Mouse (Mus musculus) liver, embryonic 13.5 days (tissue): ENCODE measurements around the gene Zfp12. TPM values are rescaled to one million over a fixed set of nuclear protein-coding genes. Genes with fewer than 3 reads are reported as not detected.
"Not testable (repeated sequence)": the region's sequence is repeated elsewhere in the genome, so short reads cannot be mapped to it uniquely, and the experiment has no call there.

ENCODE experiments used
- ATAC-seq: fragments of 200-750 bp; cut with Nextera tagmentation; 2 replicates; pipeline ENCODE4 v1.8.0; 2017; ENCODE audit warnings: low read depth, mild to moderate bottlenecking, moderate number of reproducible peaks, moderate library complexity
- DNase-seq: peaks from one replicate; pipeline ENCODE4 v3.0.0; 2022
- H3K27ac ChIP-seq: fragments of 300-500 bp; sonication (generic); 2 replicates; pipeline ENCODE4 v1.5.1; 2015; ENCODE audit warnings: moderate library complexity, mild to moderate bottlenecking, inconsistent platforms
- H3K27me3 ChIP-seq: fragments of 300-500 bp; sonication (generic); 2 replicates; pipeline ENCODE4 v1.6.1; 2015; ENCODE audit warnings: mild to moderate bottlenecking, inconsistent platforms
- H3K36me3 ChIP-seq: fragments of 300-500 bp; sonication (generic); 2 replicates; pipeline ENCODE4 v1.6.1; 2015; ENCODE audit warnings: mild to moderate bottlenecking, inconsistent platforms
- H3K4me1 ChIP-seq: fragments of 300-500 bp; sonication (generic); replicated peaks from 2 replicates; pipeline ENCODE4 v1.6.1; 2015; ENCODE audit warnings: inconsistent platforms
- H3K4me2 ChIP-seq: fragments of 300-500 bp; sonication (generic); 2 replicates; pipeline ENCODE4 v1.6.1; 2015; ENCODE audit warnings: inconsistent platforms, mild to moderate bottlenecking, moderate library complexity
- H3K4me3 ChIP-seq: fragments of 300-500 bp; sonication (generic); replicated peaks from 2 replicates; pipeline ENCODE4 v1.5.1; 2015; ENCODE audit warnings: mild to moderate bottlenecking, inconsistent platforms
- H3K9ac ChIP-seq: fragments of 300-500 bp; sonication (generic); 2 replicates; pipeline ENCODE4 v1.6.1; 2015; ENCODE audit warnings: mild to moderate bottlenecking, inconsistent platforms
- H3K9me3 ChIP-seq: fragments of 300-500 bp; sonication (generic); replicated peaks from 2 replicates; pipeline ENCODE4 v1.6.1; 2016; ENCODE audit warnings: inconsistent platforms
- WGBS: fragments of 180-500 bp; shearing (Covaris S2); methylation state at CpG from one replicate; pipeline ENCODE4 v1.1.7; 2015; ENCODE audit not compliant: insufficient replicate concordance; 5-methylcytosine and 5-hydroxymethylcytosine counted together
- polyA plus RNA-seq: library from polyadenylated mRNA; unstranded; fragments of >200 nt; fragmentation: Nextera tagmentation; extraction: Ambion mirVana; gene quantifications from 2 replicates; pipeline ENCODE4 v1.2.1, GENCODE M21; 2015

Gene Zfp12
- polyA plus RNA-seq: 2.2 and 3.1 TPM in 2 replicates

DNA sequence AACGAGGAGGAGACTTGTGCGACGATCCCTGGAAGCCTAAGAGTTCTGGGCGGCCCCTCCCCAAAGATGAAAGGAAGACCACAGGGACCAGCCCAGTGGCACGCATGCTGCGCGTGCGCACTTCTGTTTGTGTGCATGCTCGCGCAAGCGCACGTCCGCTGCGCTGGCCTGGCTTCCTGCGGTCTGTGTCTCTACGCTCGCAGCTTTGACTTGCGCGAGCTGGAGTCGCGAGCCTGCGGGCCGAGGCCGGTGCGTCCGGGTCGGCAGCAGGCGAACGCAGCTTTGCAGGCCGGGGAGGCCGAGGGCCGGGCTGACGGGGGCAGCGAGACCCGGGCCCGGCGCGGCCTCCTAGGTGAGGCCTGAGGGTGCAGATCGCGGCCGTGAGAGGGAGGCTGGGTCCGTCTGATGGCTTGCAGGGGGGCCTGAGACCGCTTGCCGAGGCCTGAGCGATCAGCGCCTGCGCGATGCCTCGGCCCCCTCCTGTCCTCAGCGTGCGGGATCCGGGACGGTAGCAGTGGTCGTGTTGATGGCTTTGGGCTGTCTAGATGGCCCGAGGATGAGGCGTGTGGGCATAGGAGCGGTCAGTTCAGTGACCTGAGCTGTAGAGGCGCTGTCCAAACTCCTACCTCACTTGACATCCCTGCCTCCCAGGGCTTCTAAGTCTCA is at the start of gene Zfp12:
Gene Zfp12 (plus strand): TSS at position 136 of the 666 bp plus-strand sequence.
- 0% methylated on average over 58 of the region's 58 CpGs for WGBS
- DNase-seq (peak; percentile 79), ATAC-seq (peak; percentile 93)
- H3K4me3 ChIP-seq: peak within 1 kb of the TSS; percentile 77
- no peaks in the 10 kb centered on the region for H3K27me3 ChIP-seq
- H3K36me3 ChIP-seq: peaks cover 14% of the 10 kb centered on the region
- H3K4me2 ChIP-seq: peak within 1 kb of the TSS; percentile 80
- peak within 1 kb of the TSS; percentile 83 for H3K9ac ChIP-seq
- H3K9me3 ChIP-seq: no peaks in the 10 kb centered on the region
- peak within 1 kb of the TSS; percentile 82 for H3K27ac ChIP-seq
- H3K4me1 ChIP-seq: peaks cover 11% of the 10 kb centered on the region

DNA sequence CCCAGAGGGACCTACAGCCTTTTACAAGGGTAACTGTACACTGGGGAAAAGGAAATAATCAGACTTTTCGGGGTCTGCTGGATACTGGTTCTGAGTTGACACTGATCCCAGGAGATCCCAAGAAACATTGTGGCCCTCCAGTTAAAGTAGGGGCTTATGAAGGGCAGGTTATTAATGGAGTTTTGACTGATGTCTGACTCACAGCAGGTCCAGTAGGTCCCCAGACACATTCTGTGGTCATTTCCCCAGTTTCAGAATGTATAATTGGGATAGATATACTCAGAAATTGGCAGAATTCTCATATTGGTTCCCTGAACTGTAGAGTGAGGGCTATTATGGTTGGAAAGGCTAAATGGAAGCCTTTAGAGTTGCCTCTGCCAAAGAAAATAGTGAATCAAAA is 46.9 kb upstream of the Zfp12 start:
- H3K4me2 ChIP-seq, H3K27me3 ChIP-seq, H3K4me3 ChIP-seq, H3K9me3 ChIP-seq, H3K27ac ChIP-seq, H3K36me3 ChIP-seq, DNase-seq, ATAC-seq, H3K4me1 ChIP-seq, H3K9ac ChIP-seq: not testable (repeated sequence)
- WGBS: 59% methylated on average over 1 of the region's 1 CpGs

DNA sequence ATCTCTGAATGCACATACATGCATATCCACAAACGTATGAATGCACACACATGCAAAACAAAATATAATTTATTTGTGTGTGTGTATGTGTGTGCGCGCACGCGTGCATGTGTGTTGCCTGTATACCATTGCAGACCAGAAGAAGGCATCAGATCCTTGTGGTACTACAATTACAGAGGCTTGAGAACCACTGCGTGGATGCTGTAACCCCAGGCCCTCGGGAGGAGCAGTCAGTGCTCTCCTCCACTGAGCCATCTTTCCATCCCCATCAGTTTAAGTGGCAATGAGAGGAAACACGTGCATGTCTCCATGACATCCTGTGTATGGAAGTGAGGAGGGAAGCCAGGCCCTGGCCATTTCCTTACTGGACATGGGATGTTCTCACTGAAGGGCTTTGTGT is 42.2 kb upstream of the Zfp12 start:
- no peak for ATAC-seq
- 0 out of 2 replicates have a peak, but pooled peaks cover 2% of the 10 kb centered on the region for H3K27me3 ChIP-seq
- 78% methylated on average over 8 of the region's 8 CpGs for WGBS
- no peak for DNase-seq
- H3K4me3 ChIP-seq: no peak overlapping the region
- no peak overlapping the region for H3K4me2 ChIP-seq
- no peak overlapping the region for H3K27ac ChIP-seq
- H3K9me3 ChIP-seq: no peaks in the 10 kb centered on the region
- no peaks in the 10 kb centered on the region for H3K36me3 ChIP-seq
- H3K4me1 ChIP-seq: no peaks in the 10 kb centered on the region
- H3K9ac ChIP-seq: no peak overlapping the region

DNA sequence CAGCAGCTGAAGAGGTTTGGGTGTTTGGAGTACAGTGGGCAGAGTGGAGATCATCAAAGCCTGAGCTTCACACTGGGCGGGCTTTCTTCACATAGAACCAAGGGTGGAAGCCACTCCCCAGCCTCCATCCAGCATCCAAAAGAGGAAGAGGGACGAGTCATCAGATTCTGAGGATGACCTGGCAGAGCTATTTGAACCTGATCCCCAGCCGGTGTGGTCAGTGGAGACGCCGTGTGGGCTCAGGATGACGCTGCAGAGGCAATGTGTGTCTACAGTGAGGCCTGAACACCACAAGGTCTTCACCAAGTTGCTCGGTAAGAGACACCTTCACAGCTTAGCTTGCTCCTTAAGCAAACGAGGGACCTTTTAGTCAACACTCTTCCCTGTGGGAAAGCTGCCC is 40.2 kb upstream of the Zfp12 start:
- not testable (repeated sequence) for H3K4me2 ChIP-seq, H3K9me3 ChIP-seq, H3K4me1 ChIP-seq, H3K36me3 ChIP-seq, H3K27me3 ChIP-seq, H3K4me3 ChIP-seq, H3K9ac ChIP-seq, H3K27ac ChIP-seq, DNase-seq, ATAC-seq
- WGBS: 39% methylated on average over 8 of the region's 8 CpGs

DNA sequence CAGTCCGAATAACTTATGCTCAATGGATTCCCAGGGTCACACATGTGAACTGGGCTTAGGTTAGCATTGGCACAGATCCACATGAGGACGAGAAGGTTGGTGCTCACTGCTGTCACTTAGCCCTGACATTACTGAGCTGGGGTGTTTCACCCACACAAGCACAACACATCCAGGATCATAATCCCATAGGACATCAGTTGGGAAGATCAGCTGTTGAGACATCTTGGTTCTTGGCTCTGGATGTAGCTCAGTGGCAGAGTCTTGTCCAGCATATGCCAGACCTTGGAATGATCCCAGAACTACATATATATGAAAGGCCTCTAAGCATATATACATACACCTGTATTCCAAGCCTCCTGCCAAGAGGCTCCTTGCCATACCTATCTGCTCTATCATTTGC is 39.8 kb upstream of the Zfp12 start:
- ATAC-seq (no peak), DNase-seq (no peak)
- 0 out of 2 replicates have a peak, but pooled peaks cover 2% of the 10 kb centered on the region for H3K27me3 ChIP-seq
- no peaks in the 10 kb centered on the region for H3K36me3 ChIP-seq
- 50% methylated on average over 2 of the region's 2 CpGs for WGBS
- no peak overlapping the region for H3K9ac ChIP-seq
- H3K4me2 ChIP-seq: no peak overlapping the region
- no peak overlapping the region for H3K27ac ChIP-seq
- H3K4me3 ChIP-seq: no peak overlapping the region
- H3K9me3 ChIP-seq: no peaks in the 10 kb centered on the region
- no peaks in the 10 kb centered on the region for H3K4me1 ChIP-seq

DNA sequence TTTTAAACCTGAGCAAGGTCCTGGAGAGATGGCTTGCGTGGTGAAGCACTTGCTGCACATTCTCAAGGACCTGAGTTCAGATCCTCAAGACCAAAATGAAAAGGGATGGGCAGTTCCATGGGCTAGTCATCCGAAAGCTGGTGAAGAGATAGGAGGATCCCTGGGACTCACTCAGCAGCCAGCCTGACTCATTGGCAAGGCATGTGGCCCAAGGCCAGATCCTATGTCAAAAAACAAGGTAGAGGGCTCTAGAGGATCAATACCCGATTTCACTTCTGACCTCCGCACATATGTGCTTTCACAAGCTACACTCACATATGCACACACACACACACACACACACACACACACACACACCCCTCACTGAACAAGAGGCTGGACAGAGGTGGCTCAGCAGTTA is 38.5 kb upstream of the Zfp12 start:
- Histone ChIP-seq H3K27ac (no peak overlapping the region), H3K36me3 (no peaks in the 10 kb centered on the region), H3K4me1 (no peaks in the 10 kb centered on the region), H3K9me3 (no peaks in the 10 kb centered on the region), H3K9ac (no peak overlapping the region), H3K4me3 (no peak overlapping the region), H3K4me2 (no peak overlapping the region), H3K27me3 (0 out of 2 replicates have a peak, but pooled peaks cover 2% of the 10 kb centered on the region)
- no peak for DNase-seq
- WGBS: 58% methylated on average over 4 of the region's 4 CpGs
- no peak for ATAC-seq

DNA sequence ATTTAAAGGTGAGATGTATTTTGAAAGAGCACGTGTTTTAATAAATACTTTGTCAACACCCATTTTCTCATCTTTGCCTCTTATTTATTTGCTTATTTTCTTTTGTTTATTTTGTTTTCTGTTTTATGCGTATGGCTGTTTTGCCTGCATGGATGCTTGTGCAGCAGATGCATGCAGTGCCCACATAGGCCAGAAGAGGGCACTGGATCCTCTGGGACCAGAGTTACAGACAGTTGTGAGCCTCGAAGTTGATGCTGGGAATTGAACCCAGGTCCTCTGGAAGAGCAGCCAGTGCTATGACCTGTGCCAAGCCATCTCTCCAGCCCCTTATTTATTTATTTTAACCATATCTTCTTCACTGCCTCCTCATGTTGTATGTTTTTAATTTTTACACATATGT is 29.9 kb upstream of the Zfp12 start:
- no peak overlapping the region for H3K4me3 ChIP-seq
- no peak overlapping the region for H3K4me2 ChIP-seq
- H3K9ac ChIP-seq: no peak overlapping the region
- H3K36me3 ChIP-seq: no peaks in the 10 kb centered on the region
- DNase-seq (no peak), ATAC-seq (no peak)
- H3K27me3 ChIP-seq: no peaks in the 10 kb centered on the region
- no peak overlapping the region for H3K27ac ChIP-seq
- H3K9me3 ChIP-seq: 0 out of 2 replicates have a peak, but pooled peaks cover 5% of the 10 kb centered on the region
- H3K4me1 ChIP-seq: no peaks in the 10 kb centered on the region
- WGBS: 51% methylated on average over 3 of the region's 3 CpGs

DNA sequence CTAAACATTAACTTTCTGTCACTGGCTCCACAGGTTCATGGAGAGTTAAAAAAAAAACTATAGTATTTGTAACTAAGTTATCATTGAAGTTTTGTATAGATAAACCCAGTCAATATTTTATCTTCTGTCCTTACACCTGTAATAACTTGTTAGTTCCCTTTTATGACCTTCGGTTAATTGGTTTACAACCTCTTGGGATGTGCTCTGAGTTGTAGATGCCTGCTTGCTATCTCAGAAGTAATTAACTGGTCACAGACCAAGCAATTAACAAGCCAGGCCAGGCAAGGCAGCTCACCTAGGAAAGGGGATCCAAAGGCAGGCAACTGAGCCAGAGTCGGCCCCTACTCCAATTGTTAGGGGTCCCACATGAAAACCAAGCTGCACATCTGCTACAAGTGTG is 21.1 kb upstream of the Zfp12 start:
- WGBS: 63% methylated on average over 2 of the region's 2 CpGs
- no peak overlapping the region for H3K4me2 ChIP-seq
- ATAC-seq: no peak

DNA sequence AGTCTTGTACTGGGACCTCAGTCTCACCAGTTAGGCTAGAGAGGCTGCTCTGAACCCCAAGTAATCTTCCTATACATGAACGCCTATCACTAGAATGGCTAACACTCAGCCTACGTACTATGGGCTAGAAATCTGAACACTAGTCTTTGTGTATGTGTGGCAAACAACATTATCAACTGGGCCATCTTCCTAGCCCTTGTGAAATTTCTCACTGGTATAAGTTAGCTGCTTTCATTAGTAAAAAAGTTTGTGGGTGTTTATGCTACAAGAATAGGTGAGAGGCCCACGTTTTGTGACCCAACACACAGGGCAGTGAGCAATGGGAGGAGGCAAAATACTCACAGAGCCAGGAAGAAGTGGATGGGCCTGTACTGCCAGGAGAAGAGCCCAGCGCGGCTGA is 14.0 kb upstream of the Zfp12 start:
- H3K36me3 ChIP-seq: no peaks in the 10 kb centered on the region
- ATAC-seq: no peak
- 60% methylated on average over 5 of the region's 5 CpGs for WGBS

More for the DNA sequence above, 21.1 kb upstream of the Zfp12 start:
- Histone ChIP-seq H3K4me3 (no peak overlapping the region), H3K9ac (no peak overlapping the region), H3K27me3 (no peaks in the 10 kb centered on the region), H3K9me3 (0 out of 2 replicates have a peak, but pooled peaks cover 1% of the 10 kb centered on the region), H3K36me3 (no peaks in the 10 kb centered on the region), H3K27ac (no peak overlapping the region), H3K4me1 (no peaks in the 10 kb centered on the region)
- DNase-seq: no peak

DNA sequence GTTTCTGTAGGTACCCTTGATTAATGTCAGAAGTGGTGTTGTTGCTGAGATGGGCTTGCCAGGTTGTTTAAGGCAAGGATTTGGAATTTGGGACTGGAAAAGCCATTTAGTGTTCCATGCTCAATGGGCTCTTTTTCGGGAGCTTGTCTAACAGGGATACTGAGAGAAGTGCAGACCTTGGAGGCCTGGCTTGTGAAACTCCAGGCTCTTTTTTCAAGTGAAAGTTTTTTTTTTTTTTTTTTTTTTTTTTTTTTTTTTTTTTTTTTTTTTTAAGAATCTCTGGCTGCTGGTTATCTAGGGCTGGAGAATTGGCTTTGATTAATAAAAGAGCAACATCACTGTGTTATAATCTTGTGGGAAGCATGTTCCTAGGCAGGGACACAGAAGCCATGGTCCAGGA is 12.7 kb upstream of the Zfp12 start:
- 52% methylated on average over 1 of the region's 1 CpGs for WGBS

More for the DNA sequence above, 14.0 kb upstream of the Zfp12 start:
- Histone ChIP-seq H3K27me3 (no peaks in the 10 kb centered on the region), H3K4me3 (no peak overlapping the region), H3K9ac (no peak overlapping the region), H3K9me3 (no peaks in the 10 kb centered on the region), H3K27ac (no peak overlapping the region), H3K4me2 (no peak overlapping the region), H3K4me1 (no peaks in the 10 kb centered on the region)
- no peak for DNase-seq

DNA sequence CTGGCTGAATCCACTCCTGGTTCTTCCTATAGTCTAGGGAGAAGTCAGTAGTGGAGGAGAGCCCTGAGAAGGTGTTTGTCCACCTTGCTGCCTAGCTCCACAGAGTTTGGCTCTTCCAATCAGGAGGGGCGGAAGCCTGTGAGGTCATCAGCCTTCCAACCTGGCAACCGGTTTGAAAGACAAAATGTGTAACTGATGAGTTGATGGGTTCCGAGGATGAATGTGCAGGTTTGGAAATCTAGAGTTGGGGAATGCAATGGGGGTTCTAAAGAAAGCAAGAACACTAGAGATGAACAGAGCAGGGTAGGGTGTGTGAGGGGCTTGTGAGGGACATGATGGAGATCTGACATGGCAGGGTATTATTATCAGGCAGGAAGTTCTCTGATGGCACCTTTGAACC is 8.2 kb upstream of the Zfp12 start, which contains the start of gene Spdye4a:
Gene Spdye4a (minus strand): TSS at position 101 of the 400 bp plus-strand sequence.
- Histone ChIP-seq H3K4me2 (no peak within 1 kb of the TSS), H3K27me3 (0 out of 2 replicates have a peak, but pooled peaks cover 5% of the 10 kb centered on the region), H3K9me3 (no peaks in the 10 kb centered on the region), H3K4me1 (no peaks in the 10 kb centered on the region), H3K27ac (no peak within 1 kb of the TSS), H3K9ac (no peak within 1 kb of the TSS), H3K36me3 (no peaks in the 10 kb centered on the region), H3K4me3 (no peak within 1 kb of the TSS)
- no peak for ATAC-seq
- DNase-seq: no peak
- 65% methylated on average over 3 of the region's 3 CpGs for WGBS

More for the DNA sequence above, 12.7 kb upstream of the Zfp12 start:
- Histone ChIP-seq H3K27ac (no peak overlapping the region), H3K27me3 (0 out of 2 replicates have a peak, but pooled peaks cover 5% of the 10 kb centered on the region), H3K4me1 (no peaks in the 10 kb centered on the region), H3K4me2 (no peak overlapping the region), H3K9me3 (no peaks in the 10 kb centered on the region), H3K36me3 (no peaks in the 10 kb centered on the region), H3K9ac (no peak overlapping the region), H3K4me3 (no peak overlapping the region)
- no peak for DNase-seq
- no peak for ATAC-seq

DNA sequence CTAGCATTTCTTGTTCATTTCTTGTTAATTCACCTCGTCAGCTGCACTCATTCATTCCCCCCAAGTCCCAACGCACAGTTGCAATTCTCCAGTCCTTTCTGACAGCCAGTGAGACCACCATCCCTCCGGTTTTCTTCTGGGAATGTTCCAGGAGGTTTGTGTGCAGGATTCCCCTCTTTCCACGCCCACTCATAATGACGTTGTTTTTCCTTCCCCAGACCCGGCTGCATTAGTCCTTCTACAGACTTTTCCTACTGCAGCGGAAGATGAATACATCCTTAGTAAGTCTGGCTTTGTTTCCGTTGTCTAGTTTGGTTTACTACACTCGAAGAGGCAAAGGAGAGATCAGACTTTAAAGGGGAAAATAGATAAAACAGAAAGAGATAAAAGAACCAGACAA is 1.1 kb downstream of the Zfp12 start:
- H3K36me3 ChIP-seq: peaks cover 22% of the 10 kb centered on the region
- H3K9ac ChIP-seq: peak overlapping the region; percentile 83; the same call in 1 of the 2 replicates
- H3K27me3 ChIP-seq: no peaks in the 10 kb centered on the region
- 44% methylated on average over 9 of the region's 9 CpGs for WGBS
- H3K4me3 ChIP-seq: peak overlapping the region; percentile 77
- peak overlapping the region; percentile 80 for H3K4me2 ChIP-seq
- DNase-seq (no peak), ATAC-seq (no peak)
- H3K4me1 ChIP-seq: peaks cover 11% of the 10 kb centered on the region
- no peak overlapping the region for H3K27ac ChIP-seq
- no peaks in the 10 kb centered on the region for H3K9me3 ChIP-seq
